Mouse (Mus musculus) neural tube, embryonic 14.5 days (tissue): Measurements from ENCODE around the gene Dhx35. TPM values are rescaled to one million over a fixed set of nuclear protein-coding genes. Genes with fewer than 3 reads are reported as not detected.

Source experiments
- ATAC-seq: fragments of 200-750 bp; cut with Nextera tagmentation; 2 replicates; pipeline ENCODE4 v1.8.0; 2017; ENCODE audit warnings: low read depth, mild to moderate bottlenecking, moderate TSS enrichment, moderate library complexity
- H3K27ac ChIP-seq: fragments of 300-500 bp; sonication (generic); 2 replicates; pipeline ENCODE4 v1.5.1; 2014; ENCODE audit warnings: low read depth, mild to moderate bottlenecking, control low read depth, low read length, moderate library complexity, mixed read lengths
- H3K27me3 ChIP-seq: fragments of 300-500 bp; sonication (generic); 2 replicates; pipeline ENCODE4 v1.6.1; 2014; ENCODE audit warnings: low read length; ENCODE audit not compliant: control insufficient read depth, insufficient read depth
- H3K36me3 ChIP-seq: fragments of 300-500 bp; sonication (generic); 2 replicates; pipeline ENCODE4 v1.6.1; 2014; ENCODE audit warnings: low read length, mixed read lengths; ENCODE audit not compliant: control insufficient read depth, insufficient read depth
- H3K4me1 ChIP-seq: fragments of 300-500 bp; sonication (generic); 2 replicates; pipeline ENCODE4 v1.6.1; 2014; ENCODE audit warnings: low read length; ENCODE audit not compliant: control insufficient read depth, insufficient read depth
- H3K4me2 ChIP-seq: fragments of 300-500 bp; sonication (generic); 2 replicates; pipeline ENCODE4 v1.6.1; 2014; ENCODE audit warnings: mild to moderate bottlenecking, low read depth, low read length, control low read depth
- H3K4me3 ChIP-seq: fragments of 300-500 bp; sonication (generic); 2 replicates; pipeline ENCODE4 v1.5.1; 2014; ENCODE audit warnings: low read depth, low read length, control low read depth, mixed read lengths
- H3K9ac ChIP-seq: fragments of 300-500 bp; sonication (generic); replicated peaks from 2 replicates; pipeline ENCODE4 v1.6.1; 2014; ENCODE audit warnings: low read depth, mild to moderate bottlenecking, control low read depth, low read length, mixed read lengths
- H3K9me3 ChIP-seq: fragments of 300-500 bp; sonication (generic); 2 replicates; pipeline ENCODE4 v1.6.1; 2016; ENCODE audit warnings: low read length; ENCODE audit not compliant: control insufficient read depth
- WGBS: fragments of 180-500 bp; shearing (Covaris S2); extraction: QIAGEN DNeasy Blood & Tissue Kit; methylation state at CpG from one replicate; pipeline ENCODE4 v1.1.7; 2014; 5-methylcytosine and 5-hydroxymethylcytosine counted together
- polyA plus RNA-seq: library from polyadenylated mRNA; unstranded; fragments of >200 nt; fragmentation: Nextera tagmentation; extraction: Ambion mirVana; gene quantifications from 2 replicates; pipeline ENCODE4 v1.2.1, GENCODE M21; 2014

Dhx35 gene
- polyA plus RNA-seq, 1 experiment from 2014 or later: 14.5 TPM

DNA sequence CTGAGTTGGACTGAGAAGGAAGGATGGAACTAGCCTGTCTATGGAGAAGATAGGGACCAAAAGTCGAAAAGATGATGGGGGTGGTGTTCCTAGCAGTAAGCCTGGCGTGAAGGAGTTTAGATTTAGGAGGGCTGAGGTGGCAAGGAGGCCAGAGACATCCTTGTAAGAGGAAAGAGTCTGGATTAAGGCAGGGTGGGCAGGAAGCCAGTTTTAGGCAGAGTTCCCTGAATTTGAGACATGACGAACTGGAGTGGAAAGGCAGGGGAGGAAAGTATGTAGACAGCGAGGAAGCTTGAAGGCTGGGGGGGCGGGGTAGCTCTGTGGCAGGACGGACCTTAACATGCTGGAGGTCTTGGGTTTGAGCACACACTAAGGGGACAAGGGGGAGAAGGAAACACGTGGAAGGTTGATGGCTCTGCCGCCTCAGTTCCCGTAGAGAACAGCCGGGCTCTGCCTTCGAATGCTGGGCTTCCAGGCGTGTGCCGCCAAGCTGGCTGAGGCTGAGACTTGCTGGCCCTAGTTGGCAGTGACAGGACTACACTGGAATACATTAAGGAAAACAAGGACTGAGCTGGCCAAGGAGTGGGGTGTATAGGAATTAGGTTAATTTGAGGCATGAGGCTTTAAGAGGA, 24.4 kb upstream of the Dhx35 start:
- ATAC-seq: no peak
- no peak overlapping the region for H3K4me3 ChIP-seq

DNA sequence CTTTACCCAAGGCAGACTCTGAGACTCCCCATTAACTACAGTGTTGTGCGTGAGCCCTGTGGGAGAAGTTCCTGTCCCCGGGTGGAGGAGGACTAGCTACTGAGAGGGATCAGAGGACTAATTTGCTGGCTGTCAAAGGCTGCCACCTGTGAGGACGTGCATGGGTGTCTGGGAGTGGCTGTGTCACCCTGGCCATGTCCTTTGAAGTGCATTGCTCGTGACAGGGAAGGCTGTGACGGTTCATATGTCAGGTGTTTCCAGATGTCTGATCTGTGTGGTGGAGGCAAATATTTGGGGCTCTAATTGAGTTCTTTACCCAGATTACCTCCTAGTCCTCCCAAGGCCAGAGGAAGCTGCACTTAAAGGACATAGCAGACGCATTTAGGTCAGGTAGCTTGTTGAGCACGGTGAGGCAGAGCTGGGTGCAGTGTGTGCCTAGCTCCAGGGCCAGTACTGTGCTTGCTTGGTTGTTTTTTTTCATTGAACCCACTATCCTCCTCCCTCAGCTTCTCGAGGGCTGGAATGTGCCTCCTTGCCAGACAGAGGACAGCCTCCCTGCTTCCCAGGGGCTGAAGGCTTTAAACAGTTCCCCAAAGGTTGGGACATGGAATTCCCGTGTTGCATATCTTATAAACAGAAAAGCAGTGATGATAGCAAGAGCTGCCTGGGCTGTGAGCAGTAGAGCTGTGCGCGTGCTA, 23.4 kb upstream of the Dhx35 start:
- Histone ChIP-seq H3K4me2 (no peak overlapping the region), H3K4me3 (no peak overlapping the region)
- no peak for ATAC-seq

More for the DNA sequence above, 24.4 kb upstream of the Dhx35 start:
- Histone ChIP-seq H3K4me2 (peak overlapping the region; percentile 16; the same call in 1 of the 2 replicates), H3K9ac (no peak overlapping the region), H3K4me1 (peaks cover 4% of the 10 kb centered on the region; the same call in 1 of the 2 replicates), H3K36me3 (no peaks in the 10 kb centered on the region), H3K27ac (no peak overlapping the region), H3K9me3 (no peaks in the 10 kb centered on the region), H3K27me3 (no peaks in the 10 kb centered on the region)
- 43% methylated on average over 13 of the region's 13 CpGs for WGBS

DNA sequence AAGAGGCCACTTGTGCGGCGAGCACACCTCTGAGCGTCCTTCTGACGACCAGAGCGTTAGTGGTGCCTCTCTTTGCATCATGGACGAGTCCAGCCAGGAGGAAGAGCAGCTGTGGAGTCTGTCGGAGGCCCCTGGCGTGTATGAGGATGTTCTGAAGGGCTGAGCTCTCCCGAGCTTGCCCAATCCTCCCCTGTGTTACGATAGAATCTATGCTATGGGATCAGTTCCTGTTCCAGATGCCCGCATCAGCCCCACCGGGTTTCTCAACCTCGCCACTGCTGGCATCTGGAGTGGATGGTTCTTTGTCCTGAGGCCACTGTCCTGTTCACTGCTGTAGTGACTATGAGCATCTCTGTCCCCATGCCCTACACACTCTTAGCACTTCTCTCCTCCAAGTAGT, 21.8 kb upstream of the Dhx35 start:
- ATAC-seq: no peak
- Histone ChIP-seq H3K4me2 (no peak overlapping the region), H3K27ac (no peak overlapping the region), H3K4me1 (peaks cover 9% of the 10 kb centered on the region; the same call in 1 of the 2 replicates), H3K9me3 (no peaks in the 10 kb centered on the region), H3K27me3 (no peaks in the 10 kb centered on the region), H3K36me3 (no peaks in the 10 kb centered on the region), H3K9ac (no peak overlapping the region), H3K4me3 (no peak overlapping the region)
- 83% methylated on average over 13 of the region's 13 CpGs for WGBS

More for the DNA sequence above, 23.4 kb upstream of the Dhx35 start:
- Histone ChIP-seq H3K27me3 (no peaks in the 10 kb centered on the region), H3K4me1 (peaks cover 4% of the 10 kb centered on the region; the same call in 1 of the 2 replicates), H3K9me3 (no peaks in the 10 kb centered on the region), H3K9ac (no peak overlapping the region), H3K27ac (no peak overlapping the region), H3K36me3 (no peaks in the 10 kb centered on the region)
- WGBS: 39% methylated on average over 11 of the region's 11 CpGs

DNA sequence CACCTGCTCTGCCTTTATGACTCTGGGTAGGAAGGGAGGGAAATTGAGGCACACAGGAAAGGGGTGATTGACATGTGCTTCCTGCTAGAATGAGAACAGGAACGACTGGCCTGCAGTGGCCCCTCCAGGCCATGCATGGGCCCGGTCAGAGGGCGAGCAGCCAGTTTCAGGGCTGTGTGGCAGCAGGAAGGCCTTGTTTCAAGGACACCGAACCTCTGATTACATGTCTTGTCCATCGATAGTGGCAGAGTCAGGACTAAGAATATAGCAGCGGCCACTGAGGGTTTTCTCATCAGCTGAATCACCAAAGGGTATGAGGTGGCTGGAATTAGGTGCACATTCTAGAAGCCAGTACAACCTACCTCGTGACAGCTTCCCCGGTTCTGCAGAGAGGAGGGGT, 19.7 kb upstream of the Dhx35 start:
- H3K4me2 ChIP-seq: no peak overlapping the region
- no peaks in the 10 kb centered on the region for H3K36me3 ChIP-seq
- H3K27ac ChIP-seq: no peak overlapping the region
- peaks cover 4% of the 10 kb centered on the region; the same call in 1 of the 2 replicates for H3K4me1 ChIP-seq
- no peaks in the 10 kb centered on the region for H3K27me3 ChIP-seq
- 91% methylated on average over 8 of the region's 8 CpGs for WGBS
- no peak for ATAC-seq
- no peaks in the 10 kb centered on the region for H3K9me3 ChIP-seq
- H3K9ac ChIP-seq: no peak overlapping the region
- H3K4me3 ChIP-seq: no peak overlapping the region

DNA sequence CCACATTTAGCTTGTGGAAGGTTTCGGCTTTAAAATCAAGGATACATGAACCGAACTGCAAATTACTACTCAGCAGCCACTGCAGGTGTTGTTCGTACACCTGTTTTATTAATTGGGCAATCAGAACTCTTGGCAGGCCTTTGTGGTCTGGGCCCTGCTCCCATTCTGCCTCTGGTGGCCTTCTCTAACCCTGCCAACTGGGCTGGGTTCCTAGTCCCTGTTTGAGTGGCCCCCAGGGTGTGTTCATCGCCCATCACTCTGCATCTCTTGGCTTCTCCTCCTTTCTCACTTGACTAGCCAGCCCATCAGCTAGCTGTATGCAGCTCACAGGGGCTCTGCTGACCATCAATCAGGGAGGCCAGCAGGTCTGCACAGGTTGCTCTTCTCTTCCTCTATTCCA, 17.9 kb upstream of the Dhx35 start:
- WGBS: 82% methylated on average over 4 of the region's 4 CpGs
- Histone ChIP-seq H3K27ac (no peak overlapping the region), H3K4me1 (peaks cover 4% of the 10 kb centered on the region; the same call in 1 of the 2 replicates), H3K9ac (no peak overlapping the region), H3K36me3 (no peaks in the 10 kb centered on the region), H3K4me3 (no peak overlapping the region), H3K27me3 (no peaks in the 10 kb centered on the region), H3K4me2 (no peak overlapping the region), H3K9me3 (no peaks in the 10 kb centered on the region)
- no peak for ATAC-seq

DNA sequence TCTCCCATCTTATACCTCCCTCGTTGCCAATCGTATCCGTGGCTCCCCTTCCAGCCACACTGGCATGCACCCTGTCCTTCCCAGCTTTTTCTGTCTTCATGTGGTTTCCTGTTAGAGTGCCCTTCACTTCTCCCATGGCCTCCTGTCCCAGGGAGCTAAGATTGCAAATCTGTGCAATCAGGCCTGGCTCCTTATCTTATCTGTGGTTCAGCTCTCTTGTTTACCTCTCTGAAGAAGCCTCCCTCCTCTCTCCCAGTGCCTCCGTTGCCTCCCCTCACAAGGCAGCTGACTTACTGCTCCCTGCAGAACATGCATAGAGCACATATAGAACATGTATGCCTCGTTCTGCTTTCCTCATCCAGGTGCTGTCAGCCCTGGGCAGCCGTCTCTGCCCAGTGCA, 17.1 kb upstream of the Dhx35 start:
- Histone ChIP-seq H3K4me1 (peaks cover 4% of the 10 kb centered on the region; the same call in 1 of the 2 replicates), H3K27me3 (no peaks in the 10 kb centered on the region), H3K4me2 (no peak overlapping the region), H3K36me3 (no peaks in the 10 kb centered on the region), H3K4me3 (no peak overlapping the region), H3K9ac (no peak overlapping the region), H3K9me3 (no peaks in the 10 kb centered on the region), H3K27ac (no peak overlapping the region)
- WGBS: 72% methylated on average over 6 of the region's 6 CpGs
- no peak for ATAC-seq

DNA sequence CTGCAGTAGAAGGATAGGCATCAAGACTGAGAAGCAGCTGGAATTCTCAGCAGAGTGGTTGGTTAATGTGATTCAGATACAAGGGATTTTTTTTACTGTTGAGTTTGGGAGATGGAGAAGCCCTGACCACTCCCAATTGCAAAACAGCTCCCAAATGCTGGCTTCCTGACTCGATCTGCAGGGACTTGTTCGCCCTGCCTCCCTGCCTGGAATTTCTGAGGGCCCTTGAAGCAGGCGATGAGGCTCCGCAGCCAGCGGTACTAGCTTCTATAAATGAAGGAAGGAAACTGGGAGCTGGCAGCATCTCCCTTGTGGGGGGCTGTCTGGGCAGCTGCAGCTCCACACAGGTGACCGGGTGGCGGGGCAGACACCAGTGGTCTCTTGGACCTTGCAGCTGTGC, 16.3 kb upstream of the Dhx35 start:
- 81% methylated on average over 7 of the region's 7 CpGs for WGBS
- Histone ChIP-seq H3K4me3 (no peak overlapping the region), H3K9ac (no peak overlapping the region), H3K27ac (no peak overlapping the region), H3K9me3 (no peaks in the 10 kb centered on the region), H3K4me1 (peaks cover 4% of the 10 kb centered on the region; the same call in 1 of the 2 replicates), H3K4me2 (no peak overlapping the region), H3K27me3 (no peaks in the 10 kb centered on the region), H3K36me3 (no peaks in the 10 kb centered on the region)
- ATAC-seq: no peak

DNA sequence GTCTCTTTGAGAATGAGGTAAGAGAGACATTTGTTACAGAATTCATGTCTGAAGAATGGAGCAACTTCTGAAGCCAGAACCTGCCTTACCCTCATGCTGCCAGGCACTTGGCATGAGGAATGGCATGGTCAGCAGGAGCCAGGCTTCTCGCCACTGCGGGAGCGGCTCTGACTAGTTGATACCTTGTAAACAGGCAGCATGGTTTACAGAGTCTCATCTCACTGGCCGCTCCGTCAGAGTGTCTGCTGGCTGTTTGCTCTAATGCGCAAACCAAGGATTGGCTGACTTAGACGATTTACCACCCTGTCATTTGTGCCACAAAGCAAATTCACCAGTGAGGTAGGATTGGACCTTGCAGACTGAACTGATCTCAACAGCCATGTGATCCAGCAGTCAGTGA, 13.5 kb upstream of the Dhx35 start:
- H3K4me3 ChIP-seq: no peak overlapping the region
- H3K27ac ChIP-seq: no peak overlapping the region
- H3K4me2 ChIP-seq: no peak overlapping the region
- no peaks in the 10 kb centered on the region for H3K27me3 ChIP-seq
- no peak overlapping the region for H3K9ac ChIP-seq
- no peak for ATAC-seq
- H3K4me1 ChIP-seq: peaks cover 4% of the 10 kb centered on the region; the same call in 1 of the 2 replicates
- H3K9me3 ChIP-seq: no peaks in the 10 kb centered on the region
- 89% methylated on average over 7 of the region's 7 CpGs for WGBS
- H3K36me3 ChIP-seq: no peaks in the 10 kb centered on the region
